ENCODE assay signal across 29 mouse cellular contexts in genomic region chr2:26106233-26106632, GRCm38 (mm10).
"Had no signal": no experiment of that assay in that cellular context is flagged by ENCODE, and none has a peak within 500 bp of the region (broad histone marks: within the 10 kb centered on the region; RNA-seq: fewer than 3 reads in every experiment).

No protein-coding gene starts in this region.

- H3K9ac ChIP-seq: limb, embryonic 12.5 days; limb, embryonic 13.5 days; limb, embryonic 15.5 days; liver, embryonic 12.5 days; liver, embryonic 13.5 days; liver, embryonic 14.5 days; liver, embryonic 15.5 days; liver, postnatal 0 days; lung, embryonic 14.5 days; lung, embryonic 15.5 days; midbrain, embryonic 12.5 days; midbrain, embryonic 13.5 days; midbrain, embryonic 15.5 days; neural tube, embryonic 12.5 days had no signal

- ATAC-seq: liver, embryonic 12.5 days; liver, postnatal 0 days; lung, postnatal 0 days; midbrain, embryonic 13.5 days; midbrain, embryonic 15.5 days; midbrain, embryonic 16.5 days had no signal

- H3K9me3 ChIP-seq: limb, embryonic 10.5 days; limb, embryonic 12.5 days; limb, embryonic 13.5 days; limb, embryonic 15.5 days; liver, embryonic 12.5 days; liver, embryonic 13.5 days; liver, embryonic 15.5 days; lung, embryonic 15.5 days; megakaryocyte, embryonic 14.5 days; midbrain, embryonic 10.5 days; midbrain, embryonic 12.5 days; midbrain, embryonic 13.5 days; midbrain, embryonic 15.5 days; neural tube, embryonic 12.5 days had no signal

- H3K27me3 ChIP-seq: limb, embryonic 12.5 days; limb, embryonic 13.5 days; limb, embryonic 15.5 days; lung, embryonic 15.5 days; midbrain, embryonic 12.5 days; midbrain, embryonic 13.5 days; midbrain, embryonic 15.5 days; neural tube, embryonic 12.5 days had no signal

- DNase-seq: left cerebral cortex, postnatal 4 days; liver; liver, embryonic 13.5 days; liver, postnatal 0 days; lung, adult 18-20 months; lung, adult 2 months; lung, embryonic 14.5 days; lung, postnatal 4 days; midbrain, embryonic 14.5 days had no signal

- H3K4me2 ChIP-seq: limb, embryonic 12.5 days; limb, embryonic 13.5 days; limb, embryonic 15.5 days; liver, embryonic 11.5 days; liver, embryonic 12.5 days; liver, embryonic 13.5 days; liver, embryonic 15.5 days; lung, embryonic 14.5 days; lung, embryonic 15.5 days; midbrain, embryonic 11.5 days; midbrain, embryonic 12.5 days; midbrain, embryonic 13.5 days; midbrain, embryonic 15.5 days; neural tube, embryonic 12.5 days had no signal

- H3K4me1 ChIP-seq: limb, embryonic 10.5 days; limb, embryonic 12.5 days; limb, embryonic 13.5 days; limb, embryonic 15.5 days; liver, embryonic 12.5 days; liver, embryonic 13.5 days; liver, embryonic 15.5 days; lung, embryonic 15.5 days; midbrain, embryonic 10.5 days; midbrain, embryonic 12.5 days; midbrain, embryonic 15.5 days; neural tube, embryonic 12.5 days had no signal

- H3K4me3 ChIP-seq: limb, embryonic 10.5 days; limb, embryonic 12.5 days; limb, embryonic 13.5 days; limb, embryonic 15.5 days; liver, embryonic 12.5 days; liver, embryonic 13.5 days; liver, embryonic 15.5 days; lung, embryonic 15.5 days; megakaryocyte, embryonic 14.5 days; midbrain, embryonic 10.5 days; midbrain, embryonic 12.5 days; midbrain, embryonic 13.5 days; midbrain, embryonic 15.5 days; myocyte; neural tube, embryonic 12.5 days had no signal

- H3K27ac ChIP-seq: limb, embryonic 10.5 days; limb, embryonic 12.5 days; limb, embryonic 13.5 days; limb, embryonic 15.5 days; liver, embryonic 12.5 days; liver, embryonic 13.5 days; liver, embryonic 14.5 days; liver, embryonic 15.5 days; lung, embryonic 15.5 days; macrophage; midbrain, embryonic 10.5 days; midbrain, embryonic 12.5 days; midbrain, embryonic 13.5 days; midbrain, embryonic 15.5 days; neural tube, embryonic 12.5 days had no signal

- H3K36me3 ChIP-seq: limb, embryonic 10.5 days; limb, embryonic 12.5 days; limb, embryonic 13.5 days; limb, embryonic 15.5 days; liver, embryonic 12.5 days; liver, embryonic 13.5 days; liver, embryonic 15.5 days; lung, embryonic 15.5 days; midbrain, embryonic 10.5 days; midbrain, embryonic 12.5 days; midbrain, embryonic 13.5 days; midbrain, embryonic 15.5 days; neural tube, embryonic 12.5 days had no signal
